Mouse (Mus musculus) stomach, embryonic 16.5 days (tissue): Measurements from ENCODE around the gene Mettl7b. TPM values are rescaled to one million over a fixed set of nuclear protein-coding genes. Genes with fewer than 3 reads are reported as not detected.

ENCODE experiments used
- ATAC-seq: fragments of 200-750 bp; cut with Nextera tagmentation; 2 replicates; pipeline ENCODE4 v1.8.0; 2017; ENCODE audit warnings: moderate number of reproducible peaks, moderate TSS enrichment; ENCODE audit not compliant: insufficient read depth, low FRiP score
- H3K27ac ChIP-seq: fragments of 300-500 bp; sonication (generic); 2 replicates; pipeline ENCODE4 v1.5.1; 2014; ENCODE audit warnings: low read length
- H3K27me3 ChIP-seq: fragments of 300-500 bp; sonication (generic); 2 replicates; pipeline ENCODE4 v1.6.1; 2014; ENCODE audit warnings: low read length, control low read depth, mixed read lengths; ENCODE audit not compliant: control insufficient read depth, insufficient read depth
- H3K36me3 ChIP-seq: fragments of 300-500 bp; sonication (generic); 2 replicates; pipeline ENCODE4 v1.6.1; 2014; ENCODE audit warnings: low read length; ENCODE audit not compliant: control insufficient read depth, insufficient read depth
- H3K4me1 ChIP-seq: fragments of 300-500 bp; sonication (generic); 2 replicates; pipeline ENCODE4 v1.6.1; 2014; ENCODE audit warnings: low read length, control low read depth, mixed read lengths; ENCODE audit not compliant: control insufficient read depth, insufficient read depth
- H3K4me2 ChIP-seq: fragments of 300-500 bp; sonication (generic); 2 replicates; pipeline ENCODE4 v1.6.1; 2014; ENCODE audit warnings: low read depth, low read length, mixed read lengths
- H3K4me3 ChIP-seq: fragments of 300-500 bp; sonication (generic); replicated peaks from 2 replicates; pipeline ENCODE4 v1.5.1; 2014; ENCODE audit warnings: mild to moderate bottlenecking, low read length
- H3K9ac ChIP-seq: fragments of 300-500 bp; sonication (generic); 2 replicates; pipeline ENCODE4 v1.6.1; 2014; ENCODE audit warnings: low read length
- H3K9me3 ChIP-seq: fragments of 300-500 bp; sonication (generic); replicated peaks from 2 replicates; pipeline ENCODE4 v1.6.1; 2016; ENCODE audit warnings: low read length, control low read depth; ENCODE audit not compliant: control insufficient read depth
- WGBS: fragments of 180-500 bp; shearing (Covaris S2); extraction: QIAGEN DNeasy Blood & Tissue Kit; methylation state at CpG from one replicate; pipeline ENCODE4 v1.1.7; 2014; 5-methylcytosine and 5-hydroxymethylcytosine counted together
- polyA plus RNA-seq: library from polyadenylated mRNA; unstranded; fragments of >200 nt; fragmentation: Nextera tagmentation; extraction: Ambion mirVana; gene quantifications from 2 replicates; pipeline ENCODE4 v1.2.1, GENCODE M21; 2015

The Mettl7b gene
- polyA plus RNA-seq, 1 experiment from 2014 or later: 3.4 TPM

DNA sequence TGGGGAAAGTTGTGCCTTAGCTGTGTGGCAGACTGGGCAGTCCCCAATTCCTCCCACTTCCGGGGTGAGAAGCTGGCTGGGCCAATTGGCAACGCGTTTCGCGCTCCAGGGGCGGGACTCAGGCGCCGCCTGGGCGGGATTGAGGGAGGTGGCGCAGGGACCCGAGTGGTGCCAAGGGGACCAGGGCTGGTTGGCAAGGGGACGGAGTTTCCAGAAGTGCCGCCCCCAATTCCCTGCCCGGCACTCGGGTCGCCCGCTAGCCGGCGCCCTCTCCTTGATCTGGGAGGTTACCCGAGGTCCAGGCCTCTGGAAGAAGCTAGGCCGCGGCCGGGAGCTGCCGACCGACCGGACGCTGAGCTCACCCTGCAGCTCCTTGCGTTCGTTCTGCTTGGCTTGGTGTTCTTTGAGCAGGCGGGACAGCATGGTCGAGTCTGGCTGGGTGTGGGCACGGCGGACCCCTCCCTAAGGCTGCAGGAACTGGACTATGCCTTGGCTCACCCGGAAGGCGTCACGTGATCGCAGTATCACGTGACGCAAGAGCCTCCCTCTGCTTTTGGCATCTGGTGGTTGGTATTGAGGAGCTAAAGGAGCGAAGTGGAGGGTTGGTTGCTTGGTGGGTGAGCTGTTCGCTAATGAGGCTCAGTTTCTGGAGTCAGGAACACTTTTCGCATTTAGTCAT is 37.6 kb downstream of the Mettl7b start:
- peak overlapping the region; percentile 79 for H3K4me2 ChIP-seq
- WGBS: 1% methylated on average over 42 of the region's 42 CpGs
- peak overlapping the region; percentile 97 for H3K27ac ChIP-seq
- H3K4me1 ChIP-seq: peaks cover 51% of the 10 kb centered on the region
- H3K36me3 ChIP-seq: no peaks in the 10 kb centered on the region
- H3K4me3 ChIP-seq: peak overlapping the region; percentile 81
- no peaks in the 10 kb centered on the region for H3K9me3 ChIP-seq
- peak overlapping the region; percentile 87 for H3K9ac ChIP-seq
- no peaks in the 10 kb centered on the region for H3K27me3 ChIP-seq
- peak; percentile 93 for ATAC-seq

- 11% methylated on average over 1 of the region's 1 CpGs for WGBS
Measured at GRCm38 (mm10) chr10:128922822-128923012, 38.1 kb downstream of the Mettl7b start, which contains the start of gene Rdh5. Gene Rdh5, minus strand, starts transcription at chr10:128922888.

GRCm38 (mm10) chr10:128921883-128922821 is 38.6 kb downstream of the Mettl7b start:
- H3K27me3 ChIP-seq: no peaks in the 10 kb centered on the region
- WGBS: 61% methylated on average over 16 of the region's 16 CpGs
- no peaks in the 10 kb centered on the region for H3K9me3 ChIP-seq
- peak overlapping the region; percentile 87 for H3K9ac ChIP-seq
- peaks cover 52% of the 10 kb centered on the region for H3K4me1 ChIP-seq
- peak overlapping the region; percentile 81 for H3K4me3 ChIP-seq
- peak overlapping the region; percentile 79 for H3K4me2 ChIP-seq
- no peak for ATAC-seq
- peak overlapping the region; percentile 97 for H3K27ac ChIP-seq
- no peaks in the 10 kb centered on the region for H3K36me3 ChIP-seq

More at GRCm38 (mm10) chr10:128922822-128923012, 38.1 kb downstream of the Mettl7b start, which contains the start of gene Rdh5:
- H3K9ac ChIP-seq: peak within 1 kb of the TSS; percentile 87
- H3K27ac ChIP-seq: peak within 1 kb of the TSS; percentile 97
- peak within 1 kb of the TSS; percentile 81 for H3K4me3 ChIP-seq
- H3K9me3 ChIP-seq: no peaks in the 10 kb centered on the region
- H3K4me1 ChIP-seq: peaks cover 52% of the 10 kb centered on the region
- H3K4me2 ChIP-seq: peak within 1 kb of the TSS; percentile 79
- no peaks in the 10 kb centered on the region for H3K36me3 ChIP-seq
- no peak for ATAC-seq
- no peaks in the 10 kb centered on the region for H3K27me3 ChIP-seq

DNA sequence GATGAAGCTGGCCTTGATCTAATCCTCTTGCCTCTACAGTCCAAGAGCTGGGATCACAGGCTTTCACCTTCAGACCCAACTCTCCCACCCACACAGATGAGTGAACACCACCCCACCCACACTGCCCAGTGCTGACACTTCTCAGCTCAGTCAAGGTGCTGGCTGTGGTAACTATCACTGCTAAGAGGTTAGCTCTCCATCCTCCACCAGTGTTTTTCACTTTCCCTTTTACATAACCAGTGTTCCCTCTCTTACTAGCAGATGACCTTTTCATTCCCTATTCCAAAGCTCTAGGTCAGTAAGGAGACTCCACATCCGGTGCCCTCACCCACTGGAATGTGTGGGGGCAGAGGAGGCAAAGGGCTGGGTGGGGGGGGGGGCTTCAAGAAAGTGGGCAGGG is 39.5 kb downstream of the Mettl7b start:
- Histone ChIP-seq H3K27ac (peak overlapping the region; percentile 97), H3K4me1 (peaks cover 52% of the 10 kb centered on the region), H3K4me2 (no peak overlapping the region; the same call in 1 of the 2 replicates), H3K4me3 (no peak overlapping the region), H3K9me3 (no peaks in the 10 kb centered on the region), H3K36me3 (no peaks in the 10 kb centered on the region), H3K27me3 (no peaks in the 10 kb centered on the region), H3K9ac (0 out of 2 replicates have a peak overlapping the region, but pooled peaks have one; percentile 31)
- no peak for ATAC-seq
- 57% methylated on average over 1 of the region's 1 CpGs for WGBS

- H3K4me1 ChIP-seq: peaks cover 52% of the 10 kb centered on the region
- WGBS: 46% methylated on average over 3 of the region's 3 CpGs
- peak overlapping the region; percentile 97 for H3K27ac ChIP-seq
- H3K27me3 ChIP-seq: no peaks in the 10 kb centered on the region
- no peak overlapping the region for H3K4me3 ChIP-seq
- H3K9ac ChIP-seq: peak overlapping the region; percentile 31; the same call in 1 of the 2 replicates
- H3K4me2 ChIP-seq: 0 out of 2 replicates have a peak overlapping the region, but pooled peaks have one; percentile 11
- H3K9me3 ChIP-seq: no peaks in the 10 kb centered on the region
- ATAC-seq: no peak
- no peaks in the 10 kb centered on the region for H3K36me3 ChIP-seq
Measured at GRCm38 (mm10) chr10:128920736-128921161, 40.0 kb downstream of the Mettl7b start.

DNA sequence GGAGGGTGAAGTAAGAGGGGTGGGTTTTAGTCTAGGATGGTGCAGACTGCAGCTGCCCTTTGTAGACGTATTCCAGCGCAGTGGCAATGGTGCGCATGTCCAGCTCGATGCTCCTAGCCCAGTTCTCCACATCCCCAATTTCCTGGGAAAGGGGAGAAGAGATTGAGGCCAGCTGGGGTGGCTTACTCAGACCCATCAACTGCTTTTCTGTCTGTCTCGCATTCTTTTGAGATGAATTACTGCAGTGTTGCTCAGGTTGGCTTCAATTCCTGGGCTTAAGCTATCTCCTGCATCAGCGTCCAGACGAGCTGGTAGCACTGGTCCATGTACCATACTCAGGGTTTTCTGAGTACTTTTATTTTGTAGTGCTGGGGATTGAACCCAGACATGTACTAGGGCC is 40.8 kb downstream of the Mettl7b start:
- Histone ChIP-seq H3K36me3 (no peaks in the 10 kb centered on the region), H3K27me3 (no peaks in the 10 kb centered on the region), H3K9ac (no peak overlapping the region), H3K4me1 (peaks cover 52% of the 10 kb centered on the region), H3K9me3 (no peaks in the 10 kb centered on the region), H3K4me3 (no peak overlapping the region), H3K27ac (peak overlapping the region; percentile 97), H3K4me2 (no peak overlapping the region)
- ATAC-seq: no peak
- 64% methylated on average over 7 of the region's 7 CpGs for WGBS

DNA sequence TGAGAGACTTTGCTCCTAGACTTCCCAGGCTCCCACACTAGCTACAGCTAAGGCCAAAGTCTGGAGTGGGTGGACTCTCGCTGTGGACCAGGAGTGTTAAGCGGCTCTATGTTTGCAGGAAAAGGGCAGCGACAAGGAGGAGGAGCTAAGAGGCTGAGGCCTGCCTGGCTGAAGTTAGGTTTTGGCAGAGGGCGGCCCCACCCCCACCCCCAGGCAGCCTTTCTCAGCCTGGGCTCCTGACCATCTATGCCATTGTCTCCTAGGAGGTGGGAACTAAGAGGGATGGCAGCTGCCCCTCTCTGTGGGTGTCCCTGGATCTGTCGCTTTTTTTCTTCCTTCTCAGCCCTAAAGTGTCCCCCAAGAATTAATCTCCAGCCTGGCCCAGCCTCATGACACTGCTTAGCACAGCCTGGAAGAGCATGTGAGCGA is 41.6 kb downstream of the Mettl7b start:
- peak overlapping the region; percentile 97 for H3K27ac ChIP-seq
- WGBS: 24% methylated on average over 6 of the region's 6 CpGs
- peaks cover 51% of the 10 kb centered on the region for H3K4me1 ChIP-seq
- H3K36me3 ChIP-seq: no peaks in the 10 kb centered on the region
- no peaks in the 10 kb centered on the region for H3K9me3 ChIP-seq
- peak; percentile 12; the same call in 1 of the 2 replicates for ATAC-seq
- H3K4me3 ChIP-seq: no peak overlapping the region
- H3K9ac ChIP-seq: peak overlapping the region; percentile 53; the same call in 1 of the 2 replicates
- H3K4me2 ChIP-seq: no peak overlapping the region; the same call in 1 of the 2 replicates
- H3K27me3 ChIP-seq: no peaks in the 10 kb centered on the region

DNA sequence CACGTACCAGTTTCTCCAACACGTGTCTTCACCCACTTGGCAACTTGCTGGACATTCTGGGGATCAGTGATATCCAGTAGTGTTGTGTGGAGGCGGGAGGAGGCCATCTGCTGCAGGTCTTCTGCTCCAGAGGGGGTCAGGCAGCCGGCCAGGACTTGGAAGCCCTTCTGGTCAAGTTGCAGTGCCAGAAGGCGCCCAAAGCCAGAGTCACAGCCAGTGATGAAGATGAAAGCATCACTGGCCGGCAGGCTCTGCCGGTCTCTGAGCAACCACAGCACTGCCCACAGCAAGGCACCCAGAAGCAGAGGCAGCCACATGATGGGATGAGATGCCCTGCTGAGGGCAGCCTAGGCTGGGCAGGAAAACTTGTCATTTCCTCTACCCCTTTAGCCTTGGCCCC is 42.5 kb downstream of the Mettl7b start:
- Histone ChIP-seq H3K27ac (peak overlapping the region; percentile 97; the same call in 1 of the 2 replicates), H3K27me3 (no peaks in the 10 kb centered on the region), H3K4me2 (no peak overlapping the region), H3K4me1 (peaks cover 44% of the 10 kb centered on the region), H3K9ac (no peak overlapping the region), H3K9me3 (no peaks in the 10 kb centered on the region), H3K36me3 (no peaks in the 10 kb centered on the region), H3K4me3 (no peak overlapping the region)
- ATAC-seq: no peak
- 72% methylated on average over 7 of the region's 7 CpGs for WGBS

DNA sequence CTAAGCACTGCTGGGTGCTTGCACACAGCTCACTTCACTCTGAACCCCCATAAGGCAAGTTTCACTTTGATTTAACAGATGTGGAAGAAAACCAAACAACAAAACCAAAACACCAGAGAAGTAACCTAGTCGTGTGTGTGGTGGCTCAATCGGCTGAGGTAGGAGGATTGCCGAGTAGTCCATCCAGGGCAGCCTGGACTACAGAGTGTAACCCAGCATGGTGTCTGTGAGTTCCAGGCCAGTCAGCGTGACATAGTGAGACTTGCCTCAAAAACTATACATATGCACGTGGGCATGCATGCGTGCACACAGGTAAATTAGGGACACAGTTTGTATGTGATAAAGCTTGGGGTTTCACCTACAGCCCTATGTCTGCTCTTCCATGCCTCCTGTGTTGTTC is 43.4 kb downstream of the Mettl7b start:
- H3K4me3 ChIP-seq: no peak overlapping the region
- no peaks in the 10 kb centered on the region for H3K36me3 ChIP-seq
- H3K27me3 ChIP-seq: no peaks in the 10 kb centered on the region
- no peak overlapping the region for H3K9ac ChIP-seq
- H3K4me2 ChIP-seq: no peak overlapping the region
- peaks cover 39% of the 10 kb centered on the region for H3K4me1 ChIP-seq
- H3K27ac ChIP-seq: no peak overlapping the region
- H3K9me3 ChIP-seq: no peaks in the 10 kb centered on the region
- 87% methylated on average over 6 of the region's 6 CpGs for WGBS
- ATAC-seq: no peak
